ENCODE assay signal across 9 mouse cellular contexts in genomic region chr11:99574106-99574505, GRCm38 (mm10). TPM values are rescaled to one million over a fixed set of nuclear protein-coding genes. Genes with fewer than 3 reads are reported as not detected.
DNase-seq lines count a peak whose midpoint lies in the region; ATAC-seq and TF ChIP-seq lines count a peak whose summit lies in the region.
"Had no signal": no experiment of that assay in that cellular context is flagged by ENCODE, and none has a peak within 500 bp of the region (broad histone marks: within the 10 kb centered on the region; RNA-seq: fewer than 3 reads in every experiment).

No protein-coding gene starts in this region.

- H3K4me1 ChIP-seq in E14TG2a.4 (replicated peaks; ENCODE audit: low read depth, low read length): no peaks in the 10 kb centered on the region; the same call in 1 of the 2 replicates
- no peaks in the 10 kb centered on the region for H3K4me1 ChIP-seq in bone marrow macrophage, adult 2 months (ENCODE audit: control insufficient read depth, insufficient read depth, low read length)
- H3K4me1 ChIP-seq in lung, postnatal 0 days (ENCODE audit: insufficient read depth, low read depth, low read length): no peaks in the 10 kb centered on the region
- H3K4me1 ChIP-seq: limb, embryonic 15.5 days had no signal

- no peak overlapping the region for H3K4me3 ChIP-seq in E14TG2a.4 (replicated peaks; ENCODE audit: low read length)
- no peak overlapping the region for H3K4me3 ChIP-seq in bone marrow macrophage, adult 2 months (ENCODE audit: insufficient read depth, low read length)
- H3K4me3 ChIP-seq in lung, postnatal 0 days (ENCODE audit: low read depth, low read length): no peak overlapping the region
- H3K4me3 ChIP-seq: limb, embryonic 15.5 days had no signal

- peak overlapping the region; percentile 32; the same call in 1 of the 2 replicates for H3K4me2 ChIP-seq in lung, postnatal 0 days (replicated peaks; ENCODE audit: low read depth, low read length)
- H3K4me2 ChIP-seq: limb, embryonic 15.5 days had no signal

- no peak for TF ChIP-seq EP300 in lung, postnatal 0 days (IDR thresholded peaks at IDR 0.05)

- ATAC-seq in lung, postnatal 0 days: peak; percentile 77

- WGBS in large intestine, adult 2 months: 2% methylated on average over 7 of the region's 7 CpGs
- 0% methylated on average over 7 of the region's 7 CpGs for WGBS in lung, postnatal 0 days

- TF ChIP-seq POLR2A in bone marrow macrophage, adult 2 months (IDR thresholded peaks at IDR 0.05; ENCODE audit: borderline replicate concordance, low read depth, low read length): no peak

- H3K9me3 ChIP-seq in E14TG2a.4 (ENCODE audit: low read length): no peaks in the 10 kb centered on the region
- no peaks in the 10 kb centered on the region for H3K9me3 ChIP-seq in lung, postnatal 0 days (ENCODE audit: low read length)
- H3K9me3 ChIP-seq: limb, embryonic 15.5 days had no signal

- no peaks in the 10 kb centered on the region for H3K36me3 ChIP-seq in E14TG2a.4 (ENCODE audit: insufficient read depth, low read length)
- no peaks in the 10 kb centered on the region for H3K36me3 ChIP-seq in lung, postnatal 0 days (ENCODE audit: insufficient read depth, low read length)
- H3K36me3 ChIP-seq: limb, embryonic 15.5 days had no signal

- peak; percentile 44 for DNase-seq in fibroblast of lung, adult 2 months (ENCODE audit: low read depth)
- peak; percentile 58 to 78 for DNase-seq in heart, postnatal 14 days
- peak; percentile 33 for DNase-seq in large intestine, adult 2 months (ENCODE audit: low read depth, low spot score)
- peak; percentile 83 for DNase-seq in lung, postnatal 0 days (ENCODE audit: low spot score)
- peak; percentile 72 for DNase-seq in ovary, postnatal 36 days (ENCODE audit: low spot score)
- DNase-seq in thymus, postnatal 36 days: peak; percentile 35 to 50

- H3K27ac ChIP-seq in bone marrow macrophage, adult 2 months (ENCODE audit: insufficient read depth, low read depth, low read length): no peak overlapping the region
- H3K27ac ChIP-seq in lung, postnatal 0 days (ENCODE audit: low read length): no peak overlapping the region
- H3K27ac ChIP-seq: limb, embryonic 15.5 days had no signal

- peak; percentile 87 for TF ChIP-seq CTCF in E14TG2a.4 (conservative IDR thresholded peaks at IDR 0.05; ENCODE audit: low read length)
- peak; percentile 76 for TF ChIP-seq CTCF in bone marrow macrophage, adult 2 months (IDR thresholded peaks at IDR 0.05; ENCODE audit: low read depth, low read length)
- TF ChIP-seq CTCF in lung, postnatal 0 days (IDR thresholded peaks at IDR 0.05): peak; percentile 92

- H3K27me3 ChIP-seq in E14TG2a.4 (ENCODE audit: insufficient read depth, low read length): no peaks in the 10 kb centered on the region
- no peaks in the 10 kb centered on the region for H3K27me3 ChIP-seq in lung, postnatal 0 days (replicated peaks; ENCODE audit: insufficient read depth, low read length)
- H3K27me3 ChIP-seq: limb, embryonic 15.5 days had no signal

- H3K9ac ChIP-seq in lung, postnatal 0 days (replicated peaks; ENCODE audit: low read depth): no peak overlapping the region
- H3K9ac ChIP-seq: limb, embryonic 15.5 days had no signal

- intact Hi-C loops in heart, postnatal 14 days (cut with DNase I): loop anchor here (2.0 to 5.0 kb wide), 2 partner anchors 112 to 195 kb away; no protein-coding TSS in a partner anchor

RNA-seq across cellular contexts. Expression of gene Krtap1-5, which starts 6.7 kb away (rescaled TPM):
- not detected in 2 replicates for polyA plus RNA-seq in bone marrow macrophage, adult 2 months (2012; ENCODE audit: insufficient read depth, insufficient read length, missing spikeins)
- total RNA-seq in heart, postnatal 14 days (2021): not detected
- not detected in 2 replicates for polyA plus RNA-seq in large intestine, adult 2 months (2012; rRNA removed)
- polyA plus RNA-seq in lung, postnatal 0 days (2015; fragmentation: Nextera tagmentation; extraction: Ambion mirVana): 0.26 TPM in 1 of 2 replicates, not detected in the other
- polyA plus RNA-seq: limb, embryonic 15.5 days had no signal

RNA-seq across cellular contexts. Expression of gene Krtap3-1, which starts 7.7 kb away (rescaled TPM):
- polyA plus RNA-seq in bone marrow macrophage, adult 2 months (2012; ENCODE audit: insufficient read depth, insufficient read length, missing spikeins): not detected in 2 replicates
- not detected for total RNA-seq in heart, postnatal 14 days (2021)
- polyA plus RNA-seq in large intestine, adult 2 months (2012; rRNA removed): 0.30 and 0.55 TPM in 2 replicates
- not detected in 2 replicates for polyA plus RNA-seq in lung, postnatal 0 days (2015; fragmentation: Nextera tagmentation; extraction: Ambion mirVana)

RNA-seq across cellular contexts. Expression of gene Krtap1-4, which starts 9.3 kb away (rescaled TPM):
- polyA plus RNA-seq in bone marrow macrophage, adult 2 months (2012; ENCODE audit: insufficient read depth, insufficient read length, missing spikeins): not detected in 2 replicates
- total RNA-seq in heart, postnatal 14 days (2021): not detected
- not detected in 2 replicates for polyA plus RNA-seq in large intestine, adult 2 months (2012; rRNA removed)
- not detected in 2 replicates for polyA plus RNA-seq in lung, postnatal 0 days (2015; fragmentation: Nextera tagmentation; extraction: Ambion mirVana)
- polyA plus RNA-seq: limb, embryonic 15.5 days had no signal

RNA-seq across cellular contexts. Expression of gene Gm11939, which starts 14.8 kb away (rescaled TPM):
- not detected in 2 replicates for polyA plus RNA-seq in bone marrow macrophage, adult 2 months (2012; ENCODE audit: insufficient read depth, insufficient read length, missing spikeins)
- total RNA-seq in heart, postnatal 14 days (2021): not detected
- not detected in 2 replicates for polyA plus RNA-seq in large intestine, adult 2 months (2012; rRNA removed)
- polyA plus RNA-seq in lung, postnatal 0 days (2015; fragmentation: Nextera tagmentation; extraction: Ambion mirVana): not detected in 2 replicates
- polyA plus RNA-seq: limb, embryonic 15.5 days had no signal

RNA-seq across cellular contexts. Expression of gene Krtap1-3, which starts 17.0 kb away (rescaled TPM):
- polyA plus RNA-seq in bone marrow macrophage, adult 2 months (2012; ENCODE audit: insufficient read depth, insufficient read length, missing spikeins): not detected in 2 replicates
- not detected for total RNA-seq in heart, postnatal 14 days (2021)
- polyA plus RNA-seq in large intestine, adult 2 months (2012; rRNA removed): not detected in 2 replicates
- polyA plus RNA-seq in lung, postnatal 0 days (2015; fragmentation: Nextera tagmentation; extraction: Ambion mirVana): not detected in 2 replicates
- polyA plus RNA-seq: limb, embryonic 15.5 days had no signal

Comparison
In these comparisons a context has a peak if more than half of its experiments do, and no peak if none do; other contexts are left out.
1. DNase-seq: peak in every context shown above with its lines; median percentile 83 in lung, postnatal 0 days; 72 in ovary, postnatal 36 days; 68 in heart, postnatal 14 days; 44 in fibroblast of lung, adult 2 months; 42 in thymus, postnatal 36 days; 33 in large intestine, adult 2 months.